Comparison of ENCODE assay signal across 11 mouse cellular contexts in genomic region chr13:9014431-9014830, GRCm38 (mm10). TPM values are rescaled to one million over a fixed set of nuclear protein-coding genes. Genes with fewer than 3 reads are reported as not detected.
DNase-seq lines count a peak whose midpoint lies in the region; ATAC-seq and TF ChIP-seq lines count a peak whose summit lies in the region.
"Had no signal": no experiment of that assay in that cellular context is flagged by ENCODE, and none has a peak within 500 bp of the region (broad histone marks: within the 10 kb centered on the region; RNA-seq: fewer than 3 reads in every experiment).

No protein-coding gene starts in this region.

- no peaks in the 10 kb centered on the region for H3K36me3 ChIP-seq in kidney, adult 2 months (ENCODE audit: control insufficient read depth, insufficient read depth, low read length)
- H3K36me3 ChIP-seq in kidney, embryonic 16.5 days (ENCODE audit: insufficient read depth, low read length) = no peaks in the 10 kb centered on the region
- H3K36me3 ChIP-seq in liver, embryonic 16.5 days (ENCODE audit: control insufficient read depth, insufficient read depth) = no peaks in the 10 kb centered on the region
- H3K36me3 ChIP-seq: midbrain, embryonic 15.5 days had no signal

- no peaks in the 10 kb centered on the region for H3K27me3 ChIP-seq in kidney, adult 2 months (replicated peaks; ENCODE audit: control insufficient read depth, insufficient read depth, low read length)
- no peaks in the 10 kb centered on the region for H3K27me3 ChIP-seq in kidney, embryonic 16.5 days (ENCODE audit: insufficient read depth, low read length)
- no peaks in the 10 kb centered on the region for H3K27me3 ChIP-seq in liver, embryonic 16.5 days (ENCODE audit: control insufficient read depth, insufficient read depth, low read depth, low read length)
- H3K27me3 ChIP-seq: midbrain, embryonic 15.5 days had no signal

- TF ChIP-seq POLR2A in kidney, adult 2 months (IDR thresholded peaks at IDR 0.05; ENCODE audit: low read depth, low read length) = no peak

- peak; percentile 86 for DNase-seq in kidney, adult 2 months
- DNase-seq in fibroblast of lung, adult 2 months (ENCODE audit: low read depth) = peak; percentile 74
- DNase-seq in yolk sac, embryonic 10.5 days (ENCODE audit: low spot score) = peak; percentile 82
- DNase-seq in testis, postnatal 10 days (ENCODE audit: low spot score) = no peak
- no peak for DNase-seq in cerebellum, adult 8-10 months
- DNase-seq in left cerebral cortex, postnatal 4 days = no peak
- DNase-seq: gastrocnemius, postnatal 10 days; right cerebral cortex, postnatal 25 days had no signal

- no peak overlapping the region for H3K9ac ChIP-seq in kidney, embryonic 16.5 days (replicated peaks; ENCODE audit: low read length)
- H3K9ac ChIP-seq in liver, embryonic 16.5 days (ENCODE audit: low read depth, low read length) = no peak overlapping the region
- H3K9ac ChIP-seq: midbrain, embryonic 15.5 days had no signal

- intact Hi-C loops in left cerebral cortex, postnatal 4 days (cut with DNase I) = no loop called here

- no peak overlapping the region for H3K4me3 ChIP-seq in kidney, adult 2 months (ENCODE audit: insufficient read depth, low read depth, low read length)
- no peak overlapping the region for H3K4me3 ChIP-seq in kidney, embryonic 16.5 days (ENCODE audit: low read length)
- H3K4me3 ChIP-seq in liver, embryonic 16.5 days (ENCODE audit: low read depth, low read length) = no peak overlapping the region
- H3K4me3 ChIP-seq: midbrain, embryonic 15.5 days had no signal

- no peak for ATAC-seq in kidney, embryonic 16.5 days (ENCODE audit: low FRiP score, low TSS enrichment)
- ATAC-seq in liver, embryonic 16.5 days (ENCODE audit: low read depth) = peak; percentile 62
- ATAC-seq: midbrain, embryonic 15.5 days had no signal

- H3K4me1 ChIP-seq in kidney, adult 2 months (ENCODE audit: control insufficient read depth, insufficient read depth, low read length) = peaks cover 4% of the 10 kb centered on the region; the same call in 1 of the 2 replicates
- no peaks in the 10 kb centered on the region for H3K4me1 ChIP-seq in kidney, embryonic 16.5 days (ENCODE audit: insufficient read depth, low read length)
- peaks cover 26% of the 10 kb centered on the region for H3K4me1 ChIP-seq in liver, embryonic 16.5 days (ENCODE audit: control insufficient read depth, low read depth, low read length)
- H3K4me1 ChIP-seq: midbrain, embryonic 15.5 days had no signal

- no peak overlapping the region for H3K4me2 ChIP-seq in kidney, embryonic 16.5 days (replicated peaks; ENCODE audit: low read depth, low read length)
- H3K4me2 ChIP-seq in liver, embryonic 16.5 days (ENCODE audit: low read depth, low read length) = no peak overlapping the region
- H3K4me2 ChIP-seq: midbrain, embryonic 15.5 days had no signal

- WGBS in kidney, adult 2 months = 12% methylated on average over 3 of the region's 3 CpGs
- WGBS in kidney, embryonic 16.5 days = 15% methylated on average over 3 of the region's 3 CpGs
- WGBS in liver, embryonic 16.5 days (ENCODE audit: insufficient replicate concordance) = 12% methylated on average over 3 of the region's 3 CpGs

- no peaks in the 10 kb centered on the region for H3K9me3 ChIP-seq in kidney, embryonic 16.5 days (ENCODE audit: low read length)
- H3K9me3 ChIP-seq in liver, embryonic 16.5 days (replicated peaks; ENCODE audit: control insufficient read depth, low read length) = no peaks in the 10 kb centered on the region
- H3K9me3 ChIP-seq: midbrain, embryonic 15.5 days had no signal

- TF ChIP-seq CTCF in kidney, adult 2 months (conservative IDR thresholded peaks at IDR 0.05; ENCODE audit: insufficient read depth, insufficient read length, low read depth, low read length) = no peak

- peak overlapping the region; percentile 73 for H3K27ac ChIP-seq in kidney, adult 2 months (ENCODE audit: insufficient read depth, low read depth, low read length)
- no peak overlapping the region for H3K27ac ChIP-seq in kidney, embryonic 16.5 days (ENCODE audit: low read length)
- peak overlapping the region; percentile 71 for H3K27ac ChIP-seq in liver, embryonic 16.5 days (ENCODE audit: low read length)
- H3K27ac ChIP-seq: midbrain, embryonic 15.5 days had no signal

RNA-seq across cellular contexts. Expression of gene Gtpbp4, which starts 18.5 kb away (rescaled TPM):
- polyA plus RNA-seq in kidney, adult 2 months (2012; rRNA removed) = 4.7 and 7.5 TPM in 2 replicates
- 80.9 and 82.6 TPM in 2 replicates for polyA plus RNA-seq in kidney, embryonic 16.5 days (2015; fragmentation: Nextera tagmentation; extraction: Ambion mirVana)
- 28.4 and 30.5 TPM in 2 replicates for polyA plus RNA-seq in liver, embryonic 16.5 days (2015; fragmentation: Nextera tagmentation; extraction: Ambion mirVana)
- 10 to 100 TPM; 49.7 to 51.9 TPM for total RNA-seq in left cerebral cortex, postnatal 4 days (2021)

Comparison
In these comparisons a context has a peak if more than half of its experiments do, and no peak if none do; other contexts are left out.
1. DNase-seq: peak in kidney, adult 2 months (single experiment), fibroblast of lung, adult 2 months (single experiment) and yolk sac, embryonic 10.5 days (single experiment); none in testis, postnatal 10 days (single experiment), cerebellum, adult 8-10 months (single experiment) and left cerebral cortex, postnatal 4 days (single experiment).